ENCODE assay signal across 7 mouse cellular contexts in genomic region chr5:113830292-113830643, GRCm38 (mm10). TPM values are rescaled to one million over a fixed set of nuclear protein-coding genes. Genes with fewer than 3 reads are reported as not detected.
DNase-seq lines count a peak whose midpoint lies in the region; ATAC-seq and TF ChIP-seq lines count a peak whose summit lies in the region.

No protein-coding gene starts in this region.

- peak overlapping the region; percentile 72 for H3K4me3 ChIP-seq in G1E (ENCODE audit: low read depth, low read length)
- H3K4me3 ChIP-seq in hindbrain, embryonic 10.5 days: no peak overlapping the region
- H3K4me3 ChIP-seq in midbrain, embryonic 11.5 days (ENCODE audit: low read depth, low read length): no peak overlapping the region

- H3K27ac ChIP-seq in hindbrain, embryonic 10.5 days: no peak overlapping the region
- no peak overlapping the region for H3K27ac ChIP-seq in midbrain, embryonic 11.5 days (ENCODE audit: low read depth, low read length)

- H3K36me3 ChIP-seq in G1E (replicated peaks): peaks cover 16% of the 10 kb centered on the region
- H3K36me3 ChIP-seq in hindbrain, embryonic 10.5 days: no peaks in the 10 kb centered on the region
- no peaks in the 10 kb centered on the region for H3K36me3 ChIP-seq in midbrain, embryonic 11.5 days (ENCODE audit: control insufficient read depth, insufficient read depth, low read length)

- 72% methylated on average over 10 of the region's 10 CpGs for WGBS in hindbrain, embryonic 10.5 days
- WGBS in midbrain, embryonic 11.5 days: 80% methylated on average over 10 of the region's 10 CpGs

- H3K4me1 ChIP-seq in G1E (ENCODE audit: insufficient read depth, low read depth, low read length): peaks cover 47% of the 10 kb centered on the region
- peaks cover 18% of the 10 kb centered on the region for H3K4me1 ChIP-seq in hindbrain, embryonic 10.5 days (replicated peaks)
- no peaks in the 10 kb centered on the region for H3K4me1 ChIP-seq in midbrain, embryonic 11.5 days (ENCODE audit: control insufficient read depth, insufficient read depth, low read length)

- H3K27me3 ChIP-seq in G1E (ENCODE audit: insufficient read depth, low read length): peaks cover 4% of the 10 kb centered on the region; the same call in 1 of the 2 replicates
- no peaks in the 10 kb centered on the region for H3K27me3 ChIP-seq in hindbrain, embryonic 10.5 days (ENCODE audit: insufficient read depth, poor library complexity, severe bottlenecking)
- H3K27me3 ChIP-seq in midbrain, embryonic 11.5 days (ENCODE audit: control insufficient read depth, insufficient read depth, low read length): no peaks in the 10 kb centered on the region; the same call in 1 of the 2 replicates

- H3K4me2 ChIP-seq in midbrain, embryonic 11.5 days: no peak overlapping the region

- H3K9ac ChIP-seq in midbrain, embryonic 11.5 days (ENCODE audit: low read length): no peak overlapping the region

- no peaks in the 10 kb centered on the region for H3K9me3 ChIP-seq in G1E (replicated peaks)
- no peaks in the 10 kb centered on the region for H3K9me3 ChIP-seq in hindbrain, embryonic 10.5 days
- H3K9me3 ChIP-seq in midbrain, embryonic 11.5 days (ENCODE audit: control insufficient read depth, low read length): no peaks in the 10 kb centered on the region

- peak; percentile 87 for DNase-seq in G1E (ENCODE audit: low spot score)
- peak; percentile 89 for DNase-seq in naive thymus-derived CD4-positive, alpha-beta T cell, adult 2 months (ENCODE audit: low read depth)
- DNase-seq in hindbrain, embryonic 10.5 days (ENCODE audit: low spot score): no peak
- no peak for DNase-seq in midbrain, embryonic 11.5 days (ENCODE audit: low spot score, missing footprints)
- no peak for DNase-seq in cerebellum, adult 8-10 months

- ATAC-seq in CD4-positive, CD25-positive, alpha-beta regulatory T cell, adult 4 months: peak; percentile 47
- peak; percentile 86 for ATAC-seq in G1E (ENCODE audit: extremely low read depth, insufficient number of reproducible peaks, low FRiP score, poor library complexity, severe bottlenecking)
- peak; percentile 75 to 82 for ATAC-seq in hematopoietic stem cell, adult 5-6 weeks (replicated peaks in 1 of 2; ENCODE audit: insufficient read depth in 1 of 2, low FRiP score in 2 of 2, low TSS enrichment in 1 of 2, low read depth in 1 of 2, poor library complexity in 2 of 2, severe bottlenecking in 2 of 2)
- no peak for ATAC-seq in midbrain, embryonic 11.5 days (ENCODE audit: low FRiP score)

- no peak for TF ChIP-seq CTCF in G1E (IDR thresholded peaks at IDR 0.05; ENCODE audit: low read depth, low read length)

RNA-seq across cellular contexts. Expression of gene Selplg, which starts 2.2 kb away (rescaled TPM):
- polyA plus RNA-seq in CD4-positive, CD25-positive, alpha-beta regulatory T cell, adult 4 months (2017; shearing (Covaris generic)): 100 to 1,000 TPM; 473 to 498 TPM
- total RNA-seq in G1E (2014; fragmentation: Nextera tagmentation): 12.7 and 13.9 TPM in 2 replicates
- 8.5 and 10.7 TPM in 2 replicates for total RNA-seq in G1E (2017)
- 18.7 and 22.5 TPM in 2 replicates for polyA plus RNA-seq in G1E (2012)
- total RNA-seq in hematopoietic stem cell, adult 5-6 weeks (2017): 83.9 and 95.7 TPM in 2 replicates
- polyA plus RNA-seq in hindbrain, embryonic 10.5 days (2016; fragmentation: Nextera tagmentation; extraction: Ambion mirVana): 1.3 and 1.7 TPM in 2 replicates
- 1.3 TPM in 2 replicates for polyA plus RNA-seq in midbrain, embryonic 11.5 days (2014; fragmentation: Nextera tagmentation; extraction: Ambion mirVana)

RNA-seq across cellular contexts. Expression of gene Tmem119, which starts 30.0 kb away (rescaled TPM):
- not detected for polyA plus RNA-seq in CD4-positive, CD25-positive, alpha-beta regulatory T cell, adult 4 months (2017; shearing (Covaris generic))
- not detected in 2 replicates for total RNA-seq in G1E (2014; fragmentation: Nextera tagmentation)
- total RNA-seq in G1E (2017): 0.12 and 0.27 TPM in 2 replicates
- 0.21 and 0.24 TPM in 2 replicates for polyA plus RNA-seq in G1E (2012)
- 1.1 and 1.8 TPM in 2 replicates for total RNA-seq in hematopoietic stem cell, adult 5-6 weeks (2017)
- polyA plus RNA-seq in hindbrain, embryonic 10.5 days (2016; fragmentation: Nextera tagmentation; extraction: Ambion mirVana): 34.4 and 46.0 TPM in 2 replicates
- polyA plus RNA-seq in midbrain, embryonic 11.5 days (2014; fragmentation: Nextera tagmentation; extraction: Ambion mirVana): 9.9 and 10.9 TPM in 2 replicates

RNA-seq across cellular contexts. Expression of gene Iscu, which starts 57.7 kb away (rescaled TPM):
- 10 to 100 TPM in 1 of 2 experiments, 1 to 10 TPM in 1; 7.1 to 10.8 TPM for polyA plus RNA-seq in CD4-positive, CD25-positive, alpha-beta regulatory T cell, adult 4 months (2017; shearing (Covaris generic))
- total RNA-seq in G1E (2014; fragmentation: Nextera tagmentation): 44.2 and 46.2 TPM in 2 replicates
- total RNA-seq in G1E (2017): 76.9 and 93.6 TPM in 2 replicates
- 39.5 and 50.7 TPM in 2 replicates for polyA plus RNA-seq in G1E (2012)
- 71.7 and 73.6 TPM in 2 replicates for total RNA-seq in hematopoietic stem cell, adult 5-6 weeks (2017)
- 103 and 116 TPM in 2 replicates for polyA plus RNA-seq in hindbrain, embryonic 10.5 days (2016; fragmentation: Nextera tagmentation; extraction: Ambion mirVana)
- polyA plus RNA-seq in midbrain, embryonic 11.5 days (2014; fragmentation: Nextera tagmentation; extraction: Ambion mirVana): 117 and 121 TPM in 2 replicates

RNA-seq across cellular contexts. Expression of gene Sart3, which starts 58.0 kb away (rescaled TPM):
- polyA plus RNA-seq in CD4-positive, CD25-positive, alpha-beta regulatory T cell, adult 4 months (2017; shearing (Covaris generic)): 10 to 100 TPM; 13.6 to 15.4 TPM
- total RNA-seq in G1E (2014; fragmentation: Nextera tagmentation): 18.6 and 19.0 TPM in 2 replicates
- 30.4 and 32.6 TPM in 2 replicates for total RNA-seq in G1E (2017)
- 45.6 and 52.6 TPM in 2 replicates for polyA plus RNA-seq in G1E (2012)
- total RNA-seq in hematopoietic stem cell, adult 5-6 weeks (2017): 41.7 and 42.6 TPM in 2 replicates
- 66.0 and 77.9 TPM in 2 replicates for polyA plus RNA-seq in hindbrain, embryonic 10.5 days (2016; fragmentation: Nextera tagmentation; extraction: Ambion mirVana)
- 49.6 and 55.2 TPM in 2 replicates for polyA plus RNA-seq in midbrain, embryonic 11.5 days (2014; fragmentation: Nextera tagmentation; extraction: Ambion mirVana)

Comparison
In these comparisons a context has a peak if more than half of its experiments do, and no peak if none do; other contexts are left out.
1. DNase-seq: peak in G1E (single experiment) and naive thymus-derived CD4-positive, alpha-beta T cell, adult 2 months (single experiment); none in hindbrain, embryonic 10.5 days (single experiment), midbrain, embryonic 11.5 days (single experiment) and cerebellum, adult 8-10 months (single experiment).
2. RNA of gene Selplg, which starts 2.2 kb away (polyA plus RNA-seq): 473 to 498 TPM in CD4-positive, CD25-positive, alpha-beta regulatory T cell, adult 4 months; 18.7 to 22.5 TPM in G1E, 1.3 to 1.7 TPM in hindbrain, embryonic 10.5 days and 1.3 TPM in midbrain, embryonic 11.5 days; every median in the first group is over 10 times any median in the second.